Mouse (Mus musculus): Measurements from ENCODE around the gene Fam117b. TPM values are rescaled to one million over a fixed set of nuclear protein-coding genes. Genes with fewer than 3 reads are reported as not detected.
A peak's percentile ranks its signal among the peaks of the same experiment; 100 is the strongest.

Gene Fam117b
- total and polyA plus RNA-seq, 3 experiments: 11.2 to 15.5 TPM; not detected in 1

- Histone ChIP-seq H3K4me1 (ENCODE audit: control insufficient read depth in 1 of 2, insufficient read depth in 2 of 2, low read length in 2 of 2) (peaks cover 4 to 12% of the 10 kb centered on the region in 2 experiments), H3K27me3 (ENCODE audit: control insufficient read depth in 1 of 2, insufficient read depth in 2 of 2, low read length in 2 of 2) (no peaks in the 10 kb centered on the region), H3K79me2 (ENCODE audit: control insufficient read depth, insufficient read depth, low read length, poor library complexity) (no peaks in the 10 kb centered on the region), H3K9me3 (replicated peaks; ENCODE audit: insufficient read depth, low read length) (no peaks in the 10 kb centered on the region), H3K9ac (ENCODE audit: control insufficient read depth, low read depth, low read length, poor library complexity, severe bottlenecking) (no peak overlapping the region), H3K27ac (ENCODE audit: control insufficient read depth, low read depth, low read length) (no peak overlapping the region), H3K4me3 (ENCODE audit: control insufficient read depth in 1 of 2, insufficient read depth in 1 of 2, low read depth in 2 of 2, low read length in 2 of 2) (no peak overlapping the region), H3K36me3 (ENCODE audit: control insufficient read depth in 1 of 2, insufficient read depth in 2 of 2, low read length in 2 of 2) (peaks cover 12 to 31% of the 10 kb centered on the region in 2 experiments)
- DNase-seq (ENCODE audit: low read depth, low spot score): no peak
- no peak for TF ChIP-seq ZNF384 (IDR thresholded peaks at IDR 0.05; ENCODE audit: low read depth, low read length)
- TF ChIP-seq ELF1 (IDR thresholded peaks at IDR 0.05; ENCODE audit: low read depth, low read length): no peak
- no peak for TF ChIP-seq TBP (IDR thresholded peaks at IDR 0.05; ENCODE audit: low read depth, low read length)
- TF ChIP-seq MXI1 (IDR thresholded peaks at IDR 0.05; ENCODE audit: low read depth, low read length): no peak
- TF ChIP-seq E2F4 (IDR thresholded peaks at IDR 0.05; ENCODE audit: borderline replicate concordance, low read depth, low read length): no peak
- no peak for TF ChIP-seq EP300 (IDR thresholded peaks at IDR 0.05; ENCODE audit: low read depth in 1 of 2, low read length in 2 of 2)
- TF ChIP-seq SIN3A (IDR thresholded peaks at IDR 0.05; ENCODE audit: low read length): no peak
- no peak for TF ChIP-seq POLR2AphosphoS5 (IDR thresholded peaks at IDR 0.05; ENCODE audit: borderline replicate concordance, low read depth, low read length)
- TF ChIP-seq ZKSCAN1 (IDR thresholded peaks at IDR 0.05; ENCODE audit: low read depth, low read length): no peak
- no peak for TF ChIP-seq JUND (IDR thresholded peaks at IDR 0.05; ENCODE audit: low read depth, low read length)
- TF ChIP-seq SMC3 (IDR thresholded peaks at IDR 0.05; ENCODE audit: low read depth, low read length): no peak
- no peak for TF ChIP-seq NELFE (IDR thresholded peaks at IDR 0.05; ENCODE audit: low read depth, low read length)
- TF ChIP-seq BHLHE40 (IDR thresholded peaks at IDR 0.05; ENCODE audit: borderline replicate concordance, low read depth, low read length): no peak
- TF ChIP-seq RAD21 (IDR thresholded peaks at IDR 0.05; ENCODE audit: low read depth, low read length): no peak
- no peak for TF ChIP-seq HCFC1 (IDR thresholded peaks at IDR 0.05; ENCODE audit: low read depth, low read length)
Observed at GRCm38 (mm10) chr1:59957206-59957605, 44.4 kb downstream of the Fam117b start.

- H3K27ac ChIP-seq (ENCODE audit: control insufficient read depth, low read depth, low read length): no peak overlapping the region
- no peak overlapping the region for H3K4me3 ChIP-seq (ENCODE audit: control insufficient read depth in 1 of 2, insufficient read depth in 1 of 2, low read depth in 2 of 2, low read length in 2 of 2)
- no peaks in the 10 kb centered on the region for H3K27me3 ChIP-seq (ENCODE audit: control insufficient read depth in 1 of 2, insufficient read depth in 2 of 2, low read length in 2 of 2)
- H3K9ac ChIP-seq (ENCODE audit: control insufficient read depth, low read depth, low read length, poor library complexity, severe bottlenecking): no peak overlapping the region
- H3K9me3 ChIP-seq (replicated peaks; ENCODE audit: insufficient read depth, low read length): no peaks in the 10 kb centered on the region
- H3K79me2 ChIP-seq (ENCODE audit: control insufficient read depth, insufficient read depth, low read length, poor library complexity): no peaks in the 10 kb centered on the region
- H3K36me3 ChIP-seq (ENCODE audit: control insufficient read depth in 1 of 2, insufficient read depth in 2 of 2, low read length in 2 of 2): peaks cover 12 to 24% of the 10 kb centered on the region in 2 experiments
- DNase-seq (ENCODE audit: low read depth, low spot score): no peak
- peaks cover 4 to 12% of the 10 kb centered on the region in 2 experiments for H3K4me1 ChIP-seq (ENCODE audit: control insufficient read depth in 1 of 2, insufficient read depth in 2 of 2, low read length in 2 of 2)
- TF ChIP-seq UBTF (IDR thresholded peaks at IDR 0.05; ENCODE audit: borderline replicate concordance, insufficient read depth, low read depth, low read length) (no peak), ZC3H11A (IDR thresholded peaks at IDR 0.05; ENCODE audit: low read depth, low read length) (no peak), SMC3 (IDR thresholded peaks at IDR 0.05; ENCODE audit: low read depth, low read length) (no peak), ELF1 (IDR thresholded peaks at IDR 0.05; ENCODE audit: low read depth, low read length) (no peak), RCOR1 (IDR thresholded peaks at IDR 0.05; ENCODE audit: low read depth, low read length) (peak; percentile 18; the same call in 1 of the 2 replicates), JUND (IDR thresholded peaks at IDR 0.05; ENCODE audit: low read depth, low read length) (no peak), MYC (IDR thresholded peaks at IDR 0.05; ENCODE audit: low read depth, low read length) (no peak), POLR2AphosphoS2 (IDR thresholded peaks at IDR 0.05; ENCODE audit: low read length) (no peak), BHLHE40 (IDR thresholded peaks at IDR 0.05; ENCODE audit: borderline replicate concordance, low read depth, low read length) (no peak), MYB (IDR thresholded peaks at IDR 0.05; ENCODE audit: low read depth, low read length) (no peak), TBP (IDR thresholded peaks at IDR 0.05; ENCODE audit: low read depth, low read length) (no peak), SIN3A (IDR thresholded peaks at IDR 0.05; ENCODE audit: low read length) (no peak), ZNF384 (IDR thresholded peaks at IDR 0.05; ENCODE audit: low read depth, low read length) (no peak), MAFK (IDR thresholded peaks at IDR 0.05; ENCODE audit: borderline replicate concordance, low read depth, low read length) (no peak), MEF2A (IDR thresholded peaks at IDR 0.05; ENCODE audit: extremely low read depth, insufficient replicate concordance, low read depth, low read length, poor library complexity, severe bottlenecking) (no peak), KAT2A (conservative IDR thresholded peaks at IDR 0.05; ENCODE audit: low read depth, low read length) (no peak), EP300 (IDR thresholded peaks at IDR 0.05; ENCODE audit: low read depth in 1 of 2, low read length in 2 of 2) (peak; percentile 52 to 60; a peak in 3 of 4 replicates), GATA1 (IDR thresholded peaks at IDR 0.05; ENCODE audit: low read depth, low read length) (peak; percentile 80), ZKSCAN1 (IDR thresholded peaks at IDR 0.05; ENCODE audit: low read depth, low read length) (no peak), E2F4 (IDR thresholded peaks at IDR 0.05; ENCODE audit: borderline replicate concordance, low read depth, low read length) (no peak), TAL1 (IDR thresholded peaks at IDR 0.05; ENCODE audit: low read length) (no peak), MAZ (IDR thresholded peaks at IDR 0.05; ENCODE audit: low read depth, low read length) (no peak), USF1 (IDR thresholded peaks at IDR 0.05; ENCODE audit: low read depth, low read length) (no peak), CTCF (IDR thresholded peaks at IDR 0.05 in 2 of 3, conservative IDR thresholded peaks at IDR 0.05 in 1 of 3; ENCODE audit: control insufficient read depth in 1 of 3, insufficient read depth in 1 of 3, low read depth in 2 of 3, low read length in 3 of 3, poor library complexity in 1 of 3, severe bottlenecking in 1 of 3) (no peak), ETS1 (IDR thresholded peaks at IDR 0.05; ENCODE audit: low read depth, low read length) (peak; percentile 30), RAD21 (IDR thresholded peaks at IDR 0.05; ENCODE audit: low read depth, low read length) (no peak), MXI1 (IDR thresholded peaks at IDR 0.05; ENCODE audit: low read depth, low read length) (no peak)
Observed at GRCm38 (mm10) chr1:59959941-59960340, 47.1 kb downstream of the Fam117b start.
